Mouse (Mus musculus) neural tube, embryonic 12.5 days (tissue): Measurements from ENCODE around the gene Elmo2. TPM values are rescaled to one million over a fixed set of nuclear protein-coding genes. Genes with fewer than 3 reads are reported as not detected.

Experiments
- ATAC-seq: fragments of 200-750 bp; cut with Nextera tagmentation; 2 replicates; pipeline ENCODE4 v1.8.0; 2017; ENCODE audit warnings: low read depth, mild to moderate bottlenecking, moderate TSS enrichment, moderate library complexity; ENCODE audit not compliant: low FRiP score
- H3K27ac ChIP-seq: fragments of 300-500 bp; sonication (generic); 2 replicates; pipeline ENCODE4 v1.5.1; 2016
- H3K27me3 ChIP-seq: fragments of 300-500 bp; sonication (generic); replicated peaks from 2 replicates; pipeline ENCODE4 v1.6.1; 2016; ENCODE audit warnings: mild to moderate bottlenecking
- H3K36me3 ChIP-seq: fragments of 300-500 bp; sonication (generic); 2 replicates; pipeline ENCODE4 v1.6.1; 2016; ENCODE audit warnings: mild to moderate bottlenecking
- H3K4me1 ChIP-seq: fragments of 300-500 bp; sonication (generic); 2 replicates; pipeline ENCODE4 v1.6.1; 2016
- H3K4me2 ChIP-seq: fragments of 300-500 bp; sonication (generic); replicated peaks from 2 replicates; pipeline ENCODE4 v1.6.1; 2016; ENCODE audit warnings: mild to moderate bottlenecking
- H3K4me3 ChIP-seq: fragments of 300-500 bp; sonication (generic); 2 replicates; pipeline ENCODE4 v1.5.1; 2016
- H3K9ac ChIP-seq: fragments of 300-500 bp; sonication (generic); 2 replicates; pipeline ENCODE4 v1.6.1; 2016; ENCODE audit warnings: mild to moderate bottlenecking
- H3K9me3 ChIP-seq: fragments of 300-500 bp; sonication (generic); 2 replicates; pipeline ENCODE4 v1.6.1; 2016; ENCODE audit warnings: mild to moderate bottlenecking
- WGBS: fragments of 180-500 bp; shearing (Covaris S2); methylation state at CpG from one replicate; pipeline ENCODE4 v1.1.7; 2016; 5-methylcytosine and 5-hydroxymethylcytosine counted together
- polyA plus RNA-seq: library from polyadenylated mRNA; unstranded; fragments of >200 nt; fragmentation: Nextera tagmentation; extraction: Ambion mirVana; gene quantifications from 2 replicates; pipeline ENCODE4 v1.2.1, GENCODE M21; 2016

Gene Elmo2
- polyA plus RNA-seq, 1 experiment from 2014 or later, result 87.0 TPM

DNA sequence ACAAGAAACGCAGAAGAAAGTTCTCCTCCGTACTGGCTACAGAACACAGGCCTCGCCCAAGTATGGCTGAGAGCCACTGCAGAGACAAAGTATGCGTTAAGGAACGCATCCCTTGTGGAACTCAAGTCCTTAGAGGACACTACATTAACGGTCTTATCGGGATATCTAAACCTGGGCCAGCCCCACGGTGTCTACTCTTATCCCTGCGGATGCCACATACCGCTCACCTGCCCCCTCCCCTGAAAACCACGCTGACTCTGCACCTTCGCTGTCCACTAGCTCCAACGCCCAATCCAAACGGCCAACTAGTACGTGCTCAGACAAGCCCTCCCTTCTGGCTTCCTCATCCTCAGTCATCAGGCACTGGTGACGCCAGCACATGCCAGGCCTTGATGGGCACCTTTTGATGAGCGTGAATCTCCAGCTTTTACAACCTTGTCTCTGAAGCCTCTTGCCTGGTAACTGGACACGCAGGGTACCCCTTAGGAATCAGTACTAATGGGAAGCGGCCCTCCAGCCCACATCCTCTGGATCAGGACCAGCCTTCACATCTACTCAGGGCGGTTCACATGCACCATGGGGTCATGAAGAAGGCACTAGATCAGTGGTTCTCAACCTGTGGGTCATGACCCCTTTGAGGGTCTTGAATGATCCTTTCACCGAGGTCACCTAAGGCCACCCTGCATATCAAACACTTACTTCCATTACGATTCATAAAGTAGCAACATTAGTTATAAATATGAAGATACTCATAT, 4.1 kb downstream of the Elmo2 start:
- Histone ChIP-seq H3K27me3 (0 out of 2 replicates have a peak, but pooled peaks cover 8% of the 10 kb centered on the region), H3K9ac (no peak overlapping the region), H3K4me3 (no peak overlapping the region), H3K4me2 (no peak overlapping the region), H3K4me1 (peaks cover 75% of the 10 kb centered on the region), H3K36me3 (no peaks in the 10 kb centered on the region), H3K9me3 (no peaks in the 10 kb centered on the region), H3K27ac (no peak overlapping the region)
- ATAC-seq, result no peak
- 89% methylated on average over 22 of the region's 22 CpGs for WGBS

DNA sequence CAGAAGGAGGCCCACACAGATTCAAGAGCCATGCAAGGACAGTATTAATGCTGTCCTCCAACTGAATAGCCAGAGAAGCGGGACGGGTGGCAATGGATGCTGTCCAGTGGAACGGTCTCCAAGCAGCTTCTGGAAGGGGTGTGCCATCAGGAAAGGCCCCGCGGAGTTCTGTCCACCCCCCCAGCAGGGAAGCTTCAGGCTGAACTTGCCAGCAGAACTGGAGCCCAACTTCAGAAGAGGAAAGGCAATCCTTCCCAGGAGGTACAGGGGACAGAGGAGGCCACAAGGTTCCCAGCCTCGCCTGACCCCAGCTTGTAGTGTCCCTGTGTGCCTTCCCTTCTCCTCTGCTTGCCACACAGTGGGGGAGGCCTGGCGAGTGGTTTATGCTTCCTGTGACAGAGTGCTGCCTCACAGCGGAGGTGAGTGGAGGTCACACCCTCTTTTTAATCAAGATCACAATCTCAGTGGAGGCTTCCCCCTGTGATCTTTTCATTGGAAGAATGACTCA, 4.8 kb downstream of the Elmo2 start:
- H3K4me3 ChIP-seq, result no peak overlapping the region
- H3K4me1 ChIP-seq, result peaks cover 77% of the 10 kb centered on the region
- H3K27ac ChIP-seq, result no peak overlapping the region
- H3K36me3 ChIP-seq, result no peaks in the 10 kb centered on the region
- 0 out of 2 replicates have a peak, but pooled peaks cover 8% of the 10 kb centered on the region for H3K27me3 ChIP-seq
- H3K4me2 ChIP-seq, result 0 out of 2 replicates have a peak overlapping the region, but pooled peaks have one; percentile 2
- H3K9ac ChIP-seq, result no peak overlapping the region
- no peaks in the 10 kb centered on the region for H3K9me3 ChIP-seq
- no peak for ATAC-seq
- 62% methylated on average over 8 of the region's 8 CpGs for WGBS

DNA sequence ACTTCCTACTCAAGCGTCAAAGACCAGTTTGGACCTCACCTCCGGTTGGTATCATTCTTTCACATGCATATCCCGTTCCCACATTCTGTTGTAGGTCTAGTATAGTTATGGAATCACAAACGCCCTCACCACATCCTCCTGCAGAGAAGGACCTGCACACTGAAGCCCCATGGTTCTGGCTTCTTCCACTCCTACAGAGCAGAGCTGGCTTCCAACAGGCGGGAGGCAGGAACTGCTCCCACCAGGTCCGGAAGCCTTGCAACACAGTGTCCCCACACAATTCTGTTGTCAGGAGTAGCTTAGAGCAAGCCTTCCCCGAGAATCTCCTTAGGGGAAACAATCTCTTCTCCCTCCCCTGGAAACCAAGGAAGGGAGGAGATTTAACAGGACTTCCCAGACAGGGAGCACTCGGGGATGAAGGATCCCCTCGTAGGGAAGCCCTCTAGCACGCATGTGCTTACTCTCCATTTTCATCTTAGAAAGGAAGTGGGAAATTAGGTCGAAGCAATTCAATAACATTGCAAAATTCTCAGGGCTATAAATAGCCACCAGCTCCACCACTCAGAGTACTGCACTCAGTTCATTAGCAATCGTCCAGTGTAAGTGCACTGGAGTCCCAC, 5.6 kb downstream of the Elmo2 start:
- Histone ChIP-seq H3K27me3 (peaks cover 9% of the 10 kb centered on the region; the same call in 1 of the 2 replicates), H3K9ac (no peak overlapping the region), H3K4me3 (no peak overlapping the region), H3K9me3 (no peaks in the 10 kb centered on the region), H3K4me1 (peaks cover 82% of the 10 kb centered on the region), H3K27ac (no peak overlapping the region), H3K4me2 (peak overlapping the region; percentile 1; the same call in 1 of the 2 replicates), H3K36me3 (peaks cover 4% of the 10 kb centered on the region)
- 77% methylated on average over 12 of the region's 12 CpGs for WGBS
- ATAC-seq, result no peak

DNA sequence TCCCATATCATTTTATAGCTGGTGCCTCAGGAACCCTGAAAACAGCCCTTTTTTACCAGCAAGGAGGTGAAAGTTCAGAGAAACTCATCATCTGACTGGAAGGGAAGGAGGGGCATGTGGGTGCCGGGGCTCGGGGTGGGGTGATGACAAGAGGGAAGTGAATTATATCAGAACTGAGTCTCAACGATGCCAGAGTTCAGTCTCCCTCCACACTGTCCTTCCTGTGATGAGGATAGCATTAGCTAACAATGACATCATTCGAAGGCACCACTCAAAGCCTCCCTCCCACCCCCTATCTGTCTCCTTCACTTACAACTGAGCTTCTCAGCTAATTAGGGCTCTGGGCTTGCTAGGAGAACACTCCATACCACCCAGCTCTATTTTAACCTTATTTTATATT, 6.8 kb downstream of the Elmo2 start:
- Histone ChIP-seq H3K27me3 (peaks cover 17% of the 10 kb centered on the region), H3K9ac (no peak overlapping the region), H3K4me1 (peaks cover 76% of the 10 kb centered on the region), H3K36me3 (peaks cover 15% of the 10 kb centered on the region), H3K4me2 (no peak overlapping the region), H3K9me3 (no peaks in the 10 kb centered on the region), H3K27ac (no peak overlapping the region), H3K4me3 (no peak overlapping the region)
- 68% methylated on average over 4 of the region's 4 CpGs for WGBS
- ATAC-seq, result no peak

DNA sequence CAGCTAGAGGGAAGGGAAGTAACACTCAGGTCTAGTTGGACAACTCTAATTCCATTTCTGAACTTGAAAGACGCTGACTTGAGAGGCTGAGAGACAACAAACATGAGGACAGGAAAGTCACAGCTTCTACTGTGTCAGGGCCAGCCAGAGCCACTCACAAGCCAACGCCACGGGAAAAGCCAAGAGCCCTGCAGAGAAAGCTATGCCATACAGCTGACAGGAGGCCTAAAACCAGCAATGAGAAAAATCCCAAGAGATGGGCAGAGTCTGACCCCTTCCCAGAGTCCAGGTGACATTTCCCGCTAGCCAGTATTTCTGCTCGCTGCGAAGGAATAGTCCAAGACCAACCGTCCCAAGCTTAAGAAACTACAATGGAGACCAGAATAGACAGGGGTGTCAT, 7.3 kb downstream of the Elmo2 start:
- 90% methylated on average over 7 of the region's 7 CpGs for WGBS
- no peak overlapping the region for H3K4me2 ChIP-seq
- peaks cover 19% of the 10 kb centered on the region for H3K27me3 ChIP-seq
- no peak overlapping the region for H3K27ac ChIP-seq
- H3K4me3 ChIP-seq, result no peak overlapping the region
- peaks cover 71% of the 10 kb centered on the region for H3K4me1 ChIP-seq
- no peaks in the 10 kb centered on the region for H3K9me3 ChIP-seq
- ATAC-seq, result no peak
- H3K36me3 ChIP-seq, result peaks cover 21% of the 10 kb centered on the region
- no peak overlapping the region for H3K9ac ChIP-seq

DNA sequence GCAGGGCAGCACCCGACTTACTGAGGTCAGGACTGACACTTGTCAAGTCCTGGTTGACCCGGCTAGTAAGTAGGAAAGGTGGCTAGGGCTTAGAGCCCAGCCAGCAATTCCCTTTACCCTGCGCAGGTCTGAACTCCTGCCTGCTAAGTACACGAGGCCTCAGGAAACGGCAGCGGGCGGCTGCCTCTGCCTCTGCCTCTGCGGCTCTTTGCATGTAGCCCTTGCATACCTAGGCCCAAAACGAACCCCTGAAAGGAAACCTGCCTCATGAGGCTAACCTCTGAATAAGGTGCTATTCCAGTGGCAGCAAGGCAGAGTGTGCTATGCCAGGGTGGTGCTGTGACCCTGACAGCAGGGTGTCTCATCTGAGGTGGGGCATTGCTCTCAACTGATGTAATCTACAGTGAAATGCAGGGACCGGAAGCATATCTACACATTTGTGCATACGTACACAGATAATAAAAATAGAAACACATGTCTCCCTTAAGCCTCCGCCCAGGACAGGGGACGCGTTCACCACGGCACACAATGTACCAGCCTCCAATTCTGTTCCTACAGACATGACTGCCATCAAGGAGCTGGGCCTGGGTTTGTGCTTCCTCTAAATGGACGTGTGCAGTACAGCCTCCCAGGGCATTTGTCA, 8.5 kb downstream of the Elmo2 start:
- peak overlapping the region; percentile 88 for H3K27ac ChIP-seq
- H3K4me3 ChIP-seq, result no peak overlapping the region
- no peaks in the 10 kb centered on the region for H3K9me3 ChIP-seq
- no peak; the same call in 1 of the 2 replicates for ATAC-seq
- H3K4me1 ChIP-seq, result peaks cover 63% of the 10 kb centered on the region
- 0 out of 2 replicates have a peak overlapping the region, but pooled peaks have one; percentile 49 for H3K9ac ChIP-seq
- H3K27me3 ChIP-seq, result peaks cover 21% of the 10 kb centered on the region
- H3K4me2 ChIP-seq, result peak overlapping the region; percentile 37
- WGBS, result 54% methylated on average over 16 of the region's 16 CpGs
- H3K36me3 ChIP-seq, result peaks cover 33% of the 10 kb centered on the region

DNA sequence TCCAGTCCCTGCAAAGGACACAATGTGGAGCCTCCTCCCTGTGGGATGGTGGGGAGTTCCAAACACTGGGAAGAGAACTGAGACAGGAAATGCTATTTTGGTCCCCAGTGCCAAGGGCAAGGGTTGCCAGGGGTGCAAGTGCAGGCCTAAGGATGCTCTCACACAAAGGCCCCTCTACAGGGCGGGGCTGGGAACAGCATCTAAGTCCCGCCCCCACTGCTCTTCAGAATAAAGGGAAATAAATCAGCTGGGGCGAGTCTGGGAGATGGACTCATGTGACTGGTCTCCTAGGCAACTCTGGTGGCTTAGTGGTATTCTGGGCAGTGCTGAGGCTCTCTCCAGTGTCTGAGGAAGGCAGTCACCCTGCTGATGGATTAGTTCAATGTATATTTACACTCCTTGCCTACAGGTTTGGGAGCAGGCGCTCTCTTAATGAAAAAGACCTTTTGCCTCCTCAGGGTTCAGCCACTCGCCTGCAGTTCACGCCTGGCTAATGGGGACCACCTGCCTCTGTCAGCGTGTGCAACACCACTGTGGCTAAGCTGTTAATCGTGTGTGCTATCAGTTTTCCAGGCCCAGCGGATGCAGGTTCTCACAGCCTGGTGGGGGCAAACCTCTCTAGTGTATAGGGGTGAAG, 9.3 kb downstream of the Elmo2 start:
- no peaks in the 10 kb centered on the region for H3K9me3 ChIP-seq
- peak overlapping the region; percentile 37 for H3K4me2 ChIP-seq
- H3K36me3 ChIP-seq, result peaks cover 40% of the 10 kb centered on the region
- H3K9ac ChIP-seq, result peak overlapping the region; percentile 49; the same call in 1 of the 2 replicates
- H3K27me3 ChIP-seq, result peaks cover 26% of the 10 kb centered on the region
- whole genome bisulfite sequencing, result 6% methylated on average over 9 of the region's 9 CpGs
- peaks cover 62% of the 10 kb centered on the region for H3K4me1 ChIP-seq
- no peak overlapping the region for H3K4me3 ChIP-seq
- peak; percentile 97 for ATAC-seq
- peak overlapping the region; percentile 88 for H3K27ac ChIP-seq

DNA sequence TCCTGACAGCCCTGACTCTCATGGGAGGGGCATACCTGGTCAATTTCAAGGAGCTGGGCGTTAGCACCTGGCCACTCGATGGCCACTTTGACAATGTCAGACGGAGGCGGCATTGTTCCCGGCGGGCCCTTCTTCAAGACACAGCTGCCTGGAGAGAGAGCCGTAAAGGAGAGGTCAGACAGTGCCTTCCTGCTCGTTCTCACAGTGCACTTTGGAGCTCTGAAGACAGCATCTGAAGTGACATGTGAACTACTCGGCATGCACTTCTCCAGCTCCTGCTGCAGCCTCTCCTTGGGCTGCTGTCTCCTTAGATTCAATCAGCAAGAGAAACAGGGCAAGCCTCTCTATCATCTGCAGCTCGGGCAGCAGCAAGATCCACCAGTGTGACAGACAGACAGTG, 10.1 kb downstream of the Elmo2 start:
- peaks cover 59% of the 10 kb centered on the region for H3K4me1 ChIP-seq
- H3K36me3 ChIP-seq, result peaks cover 45% of the 10 kb centered on the region
- WGBS, result 33% methylated on average over 10 of the region's 10 CpGs
- H3K27ac ChIP-seq, result peak overlapping the region; percentile 88
- H3K4me3 ChIP-seq, result no peak overlapping the region
- no peaks in the 10 kb centered on the region for H3K9me3 ChIP-seq
- peaks cover 26% of the 10 kb centered on the region for H3K27me3 ChIP-seq
- peak overlapping the region; percentile 37 for H3K4me2 ChIP-seq
- peak overlapping the region; percentile 49; the same call in 1 of the 2 replicates for H3K9ac ChIP-seq
- ATAC-seq, result no peak

DNA sequence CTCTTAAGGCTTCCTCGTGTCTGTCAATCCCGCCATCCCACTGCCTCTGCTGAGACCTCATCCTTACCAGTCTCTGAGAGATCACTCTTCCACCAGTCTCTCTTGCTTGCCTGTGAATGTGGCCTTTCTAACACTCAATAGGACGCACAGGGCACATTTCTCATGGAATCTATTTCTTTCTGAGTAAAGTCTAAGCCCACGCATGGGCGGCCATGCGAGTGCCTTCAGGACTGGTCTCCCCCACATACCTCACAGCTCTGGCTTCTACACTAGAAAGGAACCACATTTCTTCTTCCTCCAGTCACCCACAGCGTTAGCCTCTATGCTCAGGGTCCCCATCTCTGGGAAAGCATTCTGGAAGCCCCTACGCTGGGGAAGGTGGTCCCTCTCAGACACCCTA, 12.1 kb downstream of the Elmo2 start:
- no peak overlapping the region for H3K4me2 ChIP-seq
- no peak overlapping the region for H3K4me3 ChIP-seq
- no peak for ATAC-seq
- no peak overlapping the region for H3K9ac ChIP-seq
- H3K4me1 ChIP-seq, result peaks cover 61% of the 10 kb centered on the region
- no peak overlapping the region for H3K27ac ChIP-seq
- no peaks in the 10 kb centered on the region for H3K9me3 ChIP-seq
- peaks cover 24% of the 10 kb centered on the region for H3K27me3 ChIP-seq
- H3K36me3 ChIP-seq, result peaks cover 60% of the 10 kb centered on the region
- WGBS, result 88% methylated on average over 8 of the region's 8 CpGs

DNA sequence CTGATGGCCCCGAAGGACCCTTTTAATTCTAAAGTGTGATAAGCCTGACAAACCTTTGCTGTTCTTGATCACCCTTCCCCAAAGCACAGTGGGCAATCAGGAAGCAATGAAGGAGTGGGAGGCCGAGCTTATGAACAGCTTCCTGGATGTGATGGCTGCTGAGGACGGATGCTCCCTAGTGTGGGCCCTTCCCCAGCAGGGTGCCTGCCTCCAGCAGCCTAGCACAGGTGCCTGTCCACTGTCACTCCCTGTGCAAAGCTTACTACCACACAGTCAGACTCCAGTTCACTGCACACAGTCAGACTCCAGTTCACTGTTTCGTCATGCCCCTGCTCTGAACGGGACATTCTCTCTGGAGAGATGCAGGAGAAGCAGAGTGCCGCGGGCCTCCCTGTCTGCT, 13.9 kb downstream of the Elmo2 start:
- Histone ChIP-seq H3K27me3 (peaks cover 21% of the 10 kb centered on the region), H3K36me3 (peaks cover 75% of the 10 kb centered on the region), H3K27ac (no peak overlapping the region), H3K4me1 (peaks cover 43% of the 10 kb centered on the region), H3K9me3 (no peaks in the 10 kb centered on the region), H3K4me2 (no peak overlapping the region), H3K4me3 (no peak overlapping the region), H3K9ac (no peak overlapping the region)
- 78% methylated on average over 7 of the region's 7 CpGs for WGBS
- ATAC-seq, result no peak

DNA sequence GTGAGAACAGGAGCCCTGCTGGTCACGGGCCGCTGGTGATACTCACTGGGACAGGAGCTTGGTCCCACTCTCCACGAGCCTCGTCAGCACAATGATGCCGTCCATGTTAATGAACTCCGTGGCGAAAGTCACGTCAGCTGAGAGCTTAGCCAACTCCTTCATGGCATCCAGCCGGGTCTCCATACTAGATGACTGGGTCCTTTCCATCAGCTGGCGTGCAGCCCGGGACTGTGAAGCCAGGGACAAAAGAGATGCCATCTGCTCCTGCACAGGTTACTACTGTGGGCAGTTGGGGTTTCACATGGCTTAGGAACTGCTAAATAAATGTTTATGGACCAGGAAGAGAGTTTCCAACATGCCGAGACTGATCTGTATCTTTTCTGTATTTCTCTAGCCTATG, 14.7 kb downstream of the Elmo2 start:
- ATAC-seq, result no peak
- 71% methylated on average over 12 of the region's 12 CpGs for WGBS
- no peak overlapping the region for H3K27ac ChIP-seq
- no peak overlapping the region for H3K4me3 ChIP-seq
- no peak overlapping the region for H3K4me2 ChIP-seq
- H3K27me3 ChIP-seq, result peaks cover 21% of the 10 kb centered on the region
- peaks cover 82% of the 10 kb centered on the region for H3K36me3 ChIP-seq
- peaks cover 35% of the 10 kb centered on the region for H3K4me1 ChIP-seq
- H3K9me3 ChIP-seq, result no peaks in the 10 kb centered on the region
- H3K9ac ChIP-seq, result no peak overlapping the region
